ENCODE assay signal across 30 mouse cellular contexts in genomic region chr3:116740106-116740505, GRCm38 (mm10). TPM values are rescaled to one million over a fixed set of nuclear protein-coding genes. Genes with fewer than 3 reads are reported as not detected.
"Had no signal": no experiment of that assay in that cellular context is flagged by ENCODE, and none has a peak within 500 bp of the region (broad histone marks: within the 10 kb centered on the region; RNA-seq: fewer than 3 reads in every experiment).

No protein-coding gene starts in this region.

- H3K4me3 ChIP-seq: lung, embryonic 15.5 days; megakaryocyte, embryonic 14.5 days; midbrain, embryonic 10.5 days; midbrain, embryonic 12.5 days; myocyte; neural tube, embryonic 13.5 days; neural tube, embryonic 15.5 days had no signal

- H3K4me2 ChIP-seq: lung, embryonic 15.5 days; midbrain, embryonic 12.5 days; neural tube, embryonic 13.5 days; neural tube, embryonic 15.5 days had no signal

- DNase-seq: liver, postnatal 0 days; lung, adult 2 months; lung, postnatal 14 days; lung, postnatal 36 days; midbrain, embryonic 14.5 days; retina, postnatal 1 day; right cerebral cortex, adult 18-20 months; right cerebral cortex, postnatal 25 days; right cerebral cortex, postnatal 4 days; spleen, adult 18-20 months; thymus, adult 2 months; thymus, postnatal 25 days; thymus, postnatal 4 days had no signal

- H3K27ac ChIP-seq: lung, embryonic 15.5 days; macrophage; midbrain, embryonic 10.5 days; midbrain, embryonic 12.5 days; neural tube, embryonic 13.5 days; neural tube, embryonic 15.5 days had no signal

- H3K4me1 ChIP-seq: lung, embryonic 15.5 days; midbrain, embryonic 10.5 days; midbrain, embryonic 12.5 days; neural tube, embryonic 13.5 days; neural tube, embryonic 15.5 days had no signal

- ATAC-seq: liver, postnatal 0 days; lung, postnatal 0 days; midbrain, embryonic 16.5 days had no signal

- H3K27me3 ChIP-seq: lung, embryonic 15.5 days; megakaryocyte, embryonic 14.5 days; midbrain, embryonic 12.5 days; neural tube, embryonic 13.5 days; neural tube, embryonic 15.5 days had no signal

- H3K9me3 ChIP-seq: lung, embryonic 15.5 days; megakaryocyte, embryonic 14.5 days; midbrain, embryonic 10.5 days; midbrain, embryonic 12.5 days; neural tube, embryonic 13.5 days; neural tube, embryonic 15.5 days had no signal

- H3K9ac ChIP-seq: liver, postnatal 0 days; lung, embryonic 15.5 days; midbrain, embryonic 12.5 days; neural tube, embryonic 13.5 days; neural tube, embryonic 15.5 days had no signal

RNA-seq across cellular contexts. Expression of gene Gm43191, which starts 59.0 kb away (rescaled TPM):
- total RNA-seq: megakaryocyte progenitor cell, adult 5-6 weeks had no signal
- polyA plus RNA-seq: liver, postnatal 0 days; lung, adult 2 months; lung, embryonic 15.5 days; lung, postnatal 0 days; macrophage; midbrain, embryonic 10.5 days; midbrain, embryonic 12.5 days; midbrain, embryonic 14.5 days; midbrain, embryonic 16.5 days; myocyte; neural tube, embryonic 11.5 days; neural tube, embryonic 13.5 days; neural tube, embryonic 15.5 days; small intestine, adult 2 months; stomach, embryonic 14.5 days; stomach, embryonic 16.5 days; testis, adult 2 months; thymus, adult 2 months; urinary bladder, adult 2 months had no signal
